32 mouse cellular contexts compared by ENCODE assay signal in genomic region chr1:179474776-179475175, GRCm38 (mm10). TPM values are rescaled to one million over a fixed set of nuclear protein-coding genes. Genes with fewer than 3 reads are reported as not detected.
DNase-seq lines count a peak whose midpoint lies in the region; ATAC-seq and TF ChIP-seq lines count a peak whose summit lies in the region.
"Had no signal": no experiment of that assay in that cellular context is flagged by ENCODE, and none has a peak within 500 bp of the region (broad histone marks: within the 10 kb centered on the region; RNA-seq: fewer than 3 reads in every experiment).

No protein-coding gene starts in this region.

- H3K9ac ChIP-seq in heart, embryonic 14.5 days (ENCODE audit: low read length): no peak overlapping the region
- no peak overlapping the region for H3K9ac ChIP-seq in heart, embryonic 12.5 days
- no peak overlapping the region for H3K9ac ChIP-seq in kidney, postnatal 0 days (ENCODE audit: low read depth, low read length)
- no peak overlapping the region for H3K9ac ChIP-seq in limb, embryonic 12.5 days (replicated peaks)
- H3K9ac ChIP-seq: forebrain, embryonic 15.5 days; heart, embryonic 15.5 days; hindbrain, embryonic 14.5 days; liver, embryonic 15.5 days; lung, embryonic 14.5 days; midbrain, embryonic 15.5 days; neural tube, embryonic 15.5 days had no signal

- H3K4me1 ChIP-seq in heart, embryonic 14.5 days (ENCODE audit: control insufficient read depth in 2 of 2, insufficient read depth in 2 of 2, low read length in 2 of 2): peaks cover 2 to 7% of the 10 kb centered on the region in 2 experiments; a peak in 3 of 4 replicates
- H3K4me1 ChIP-seq in heart, embryonic 12.5 days (replicated peaks): peaks cover 21% of the 10 kb centered on the region
- peaks cover 4% of the 10 kb centered on the region; the same call in 1 of the 2 replicates for H3K4me1 ChIP-seq in kidney, postnatal 0 days (replicated peaks; ENCODE audit: insufficient read depth, low read length)
- peaks cover 9% of the 10 kb centered on the region; the same call in 1 of the 2 replicates for H3K4me1 ChIP-seq in limb, embryonic 12.5 days (replicated peaks)
- H3K4me1 ChIP-seq: forebrain, embryonic 15.5 days; liver, embryonic 15.5 days; midbrain, embryonic 10.5 days; neural tube, embryonic 15.5 days had no signal

- peak; percentile 45 for DNase-seq in embryo, embryonic 10 days (ENCODE audit: low spot score)
- no peak for DNase-seq in embryo, embryonic 10.5 days (ENCODE audit: low spot score)
- no peak for DNase-seq in kidney, postnatal 0 days (ENCODE audit: low spot score)
- DNase-seq in kidney, adult 8-10 months: no peak
- no peak for DNase-seq in layer of hippocampus, adult 9-11 months
- DNase-seq: adrenal gland, adult 2 months; cerebellum, adult 2 months; cerebellum, postnatal 14 days; gastrocnemius, postnatal 10 days; kidney, adult 11 months; kidney, postnatal 4 days; layer of hippocampus, postnatal 36 days; left cerebral cortex, postnatal 4 days; lung, embryonic 14.5 days; lung, postnatal 14 days; retina, postnatal 1 day; right cerebral cortex, postnatal 25 days; thymus, adult 18-20 months; thymus, postnatal 25 days had no signal

- H3K9me3 ChIP-seq in heart, embryonic 14.5 days (ENCODE audit: control insufficient read depth, low read length): peaks cover 19% of the 10 kb centered on the region
- peaks cover 19% of the 10 kb centered on the region for H3K9me3 ChIP-seq in heart, embryonic 12.5 days (replicated peaks)
- peaks cover 5% of the 10 kb centered on the region; the same call in 1 of the 2 replicates for H3K9me3 ChIP-seq in kidney, postnatal 0 days (replicated peaks; ENCODE audit: low read length)
- H3K9me3 ChIP-seq in limb, embryonic 12.5 days: peaks cover 14% of the 10 kb centered on the region
- H3K9me3 ChIP-seq: heart, embryonic 15.5 days; liver, embryonic 15.5 days; midbrain, embryonic 10.5 days; midbrain, embryonic 15.5 days had no signal

- no peak overlapping the region for H3K27ac ChIP-seq in heart, embryonic 14.5 days (replicated peaks in 1 of 2; ENCODE audit: control insufficient read depth in 1 of 2, insufficient read depth in 1 of 2, low read depth in 2 of 2, low read length in 2 of 2)
- H3K27ac ChIP-seq in heart, embryonic 12.5 days (ENCODE audit: poor library complexity, severe bottlenecking): no peak overlapping the region
- no peak overlapping the region for H3K27ac ChIP-seq in kidney, postnatal 0 days
- 0 out of 2 replicates have a peak overlapping the region, but pooled peaks have one; percentile 20 for H3K27ac ChIP-seq in limb, embryonic 12.5 days
- H3K27ac ChIP-seq: forebrain, embryonic 10.5 days; forebrain, embryonic 15.5 days; heart, embryonic 15.5 days; hindbrain, embryonic 14.5 days; liver, embryonic 15.5 days; midbrain, embryonic 10.5 days; midbrain, embryonic 15.5 days; neural tube, embryonic 15.5 days had no signal

- H3K27me3 ChIP-seq in heart, embryonic 14.5 days (ENCODE audit: control insufficient read depth, insufficient read depth, low read length): no peaks in the 10 kb centered on the region
- H3K27me3 ChIP-seq in heart, embryonic 12.5 days (replicated peaks): no peaks in the 10 kb centered on the region
- H3K27me3 ChIP-seq in kidney, postnatal 0 days (ENCODE audit: insufficient read depth, low read length): no peaks in the 10 kb centered on the region
- peaks cover 4% of the 10 kb centered on the region for H3K27me3 ChIP-seq in limb, embryonic 12.5 days
- H3K27me3 ChIP-seq: CH12.LX; forebrain, embryonic 15.5 days; heart, embryonic 15.5 days; liver, embryonic 15.5 days; midbrain, embryonic 15.5 days had no signal

- TF ChIP-seq CTCF in kidney, postnatal 0 days (IDR thresholded peaks at IDR 0.05; ENCODE audit: low read depth): no peak

- ATAC-seq in heart, embryonic 14.5 days (ENCODE audit: insufficient number of reproducible peaks, insufficient read depth, low FRiP score, low read depth): peak; percentile 39; the same call in 1 of the 2 replicates
- no peak; the same call in 1 of the 2 replicates for ATAC-seq in heart, embryonic 12.5 days (ENCODE audit: insufficient number of reproducible peaks, low FRiP score)
- 0 out of 2 replicates have a peak, but pooled peaks have one; percentile 29 for ATAC-seq in kidney, postnatal 0 days (replicated peaks; ENCODE audit: low FRiP score, low read depth)
- ATAC-seq in limb, embryonic 12.5 days (ENCODE audit: insufficient number of reproducible peaks, insufficient read depth, low FRiP score, low TSS enrichment, low read depth): no peak
- ATAC-seq: activated CD4-positive, CD25-positive, alpha-beta regulatory T cell, adult 4 months; forebrain, embryonic 15.5 days; midbrain, embryonic 15.5 days had no signal

- 50% methylated on average over 8 of the region's 8 CpGs for WGBS in heart, embryonic 14.5 days
- 50% methylated on average over 8 of the region's 8 CpGs for WGBS in heart, embryonic 12.5 days
- WGBS in kidney, postnatal 0 days: 45% methylated on average over 8 of the region's 8 CpGs
- 55% methylated on average over 8 of the region's 8 CpGs for WGBS in limb, embryonic 12.5 days

- no peaks in the 10 kb centered on the region for H3K36me3 ChIP-seq in heart, embryonic 14.5 days (ENCODE audit: control insufficient read depth, insufficient read depth, low read length)
- H3K36me3 ChIP-seq in heart, embryonic 12.5 days: peaks cover 15% of the 10 kb centered on the region; the same call in 1 of the 2 replicates
- no peaks in the 10 kb centered on the region for H3K36me3 ChIP-seq in kidney, postnatal 0 days (ENCODE audit: insufficient read depth, low read length)
- H3K36me3 ChIP-seq in limb, embryonic 12.5 days: peaks cover 14% of the 10 kb centered on the region
- H3K36me3 ChIP-seq: forebrain, embryonic 15.5 days; liver, embryonic 15.5 days; midbrain, embryonic 15.5 days had no signal

- no peak overlapping the region for H3K4me3 ChIP-seq in heart, embryonic 14.5 days (ENCODE audit: control insufficient read depth in 1 of 2, insufficient read depth in 1 of 2, low read depth in 1 of 2, low read length in 2 of 2)
- no peak overlapping the region for H3K4me3 ChIP-seq in heart, embryonic 12.5 days
- H3K4me3 ChIP-seq in kidney, postnatal 0 days (replicated peaks; ENCODE audit: low read depth, low read length): no peak overlapping the region
- H3K4me3 ChIP-seq in limb, embryonic 12.5 days (replicated peaks): no peak overlapping the region
- H3K4me3 ChIP-seq: forebrain, embryonic 10.5 days; forebrain, embryonic 15.5 days; heart, embryonic 15.5 days; liver, embryonic 15.5 days; midbrain, embryonic 10.5 days; midbrain, embryonic 15.5 days; neural tube, embryonic 15.5 days had no signal

- H3K4me2 ChIP-seq in heart, embryonic 14.5 days (ENCODE audit: low read length): no peak overlapping the region
- no peak overlapping the region for H3K4me2 ChIP-seq in heart, embryonic 12.5 days
- H3K4me2 ChIP-seq in kidney, postnatal 0 days (ENCODE audit: low read length): no peak overlapping the region
- H3K4me2 ChIP-seq in limb, embryonic 12.5 days: no peak overlapping the region
- H3K4me2 ChIP-seq: forebrain, embryonic 15.5 days; heart, embryonic 15.5 days; hindbrain, embryonic 14.5 days; liver, embryonic 15.5 days; lung, embryonic 14.5 days; midbrain, embryonic 15.5 days; neural tube, embryonic 15.5 days had no signal

RNA-seq across cellular contexts. Expression of gene Smyd3, which starts 43.1 kb away (rescaled TPM):
- 11.0 and 11.3 TPM in 2 replicates for polyA plus RNA-seq in heart, embryonic 14.5 days (2014; fragmentation: Nextera tagmentation; extraction: Ambion mirVana)
- 11.5 and 12.2 TPM in 2 replicates for polyA plus RNA-seq in heart, embryonic 12.5 days (2016; fragmentation: Nextera tagmentation; extraction: Ambion mirVana)
- polyA plus RNA-seq in kidney, postnatal 0 days (2015; fragmentation: Nextera tagmentation; extraction: Ambion mirVana): 18.3 and 20.5 TPM in 2 replicates
- 26.5 and 26.6 TPM in 2 replicates for polyA plus RNA-seq in limb, embryonic 12.5 days (2016; fragmentation: Nextera tagmentation; extraction: Ambion mirVana)

Comparison
In these comparisons a context has a peak if more than half of its experiments do, and no peak if none do; other contexts are left out.
1. ATAC-seq: peak in heart, embryonic 14.5 days (single experiment) and kidney, postnatal 0 days (single experiment); none in heart, embryonic 12.5 days (single experiment) and limb, embryonic 12.5 days (single experiment).